Mouse (Mus musculus) kidney, adult 8-10 months (tissue): ENCODE data around the gene Gm11084.
"Not testable (repeated sequence)": the region's sequence is repeated elsewhere in the genome, so short reads cannot be mapped to it uniquely, and the experiment has no call there.

Experiments used
- DNase-seq, 2 experiments: peaks; one replicate each; pipeline ENCODE4 v3.0.0; 2022

Gene Gm11084

GRCm38 (mm10) chr2:72992497-72992896 lies 6.0 kb upstream of the Gm11084 start:
- no peak for DNase-seq

- DNase-seq, result not testable (repeated sequence)
Observed at GRCm38 (mm10) chr2:72988945-72989344, 2.4 kb upstream of the Gm11084 start.

- DNase-seq, result no peak
Observed at GRCm38 (mm10) chr2:72985516-72985915, 1.0 kb downstream of the Gm11084 start.

- no peak for DNase-seq
Observed at GRCm38 (mm10) chr2:72984806-72985205, 1.7 kb downstream of the Gm11084 start.

GRCm38 (mm10) chr2:72983211-72983610 lies 3.3 kb downstream of the Gm11084 start:
- DNase-seq, result no peak

GRCm38 (mm10) chr2:72982110-72982785 lies 4.3 kb downstream of the Gm11084 start:
- no peak for DNase-seq

GRCm38 (mm10) chr2:72981441-72982109 lies 4.9 kb downstream of the Gm11084 start:
- no peak for DNase-seq

- no peak for DNase-seq
Observed at GRCm38 (mm10) chr2:72981075-72981420, 5.5 kb downstream of the Gm11084 start.

- DNase-seq, result peak; percentile 97
Observed at GRCm38 (mm10) chr2:72980337-72981074, 6.0 kb downstream of the Gm11084 start, which contains the start of gene Sp3. Gene Sp3 (minus strand): TSS chr2:72980446.

GRCm38 (mm10) chr2:72979659-72980071 lies 6.9 kb downstream of the Gm11084 start:
- DNase-seq, result peak; percentile 76 to 81

GRCm38 (mm10) chr2:72978901-72979658 lies 7.4 kb downstream of the Gm11084 start:
- DNase-seq, result peak; percentile 90 to 91

GRCm38 (mm10) chr2:72978473-72978872 lies 8.0 kb downstream of the Gm11084 start:
- peak in 1 of 2 experiments; percentile 52 for DNase-seq

- DNase-seq, result no peak
Observed at GRCm38 (mm10) chr2:72977272-72977671, 9.2 kb downstream of the Gm11084 start.

GRCm38 (mm10) chr2:72976036-72976435 lies 10.5 kb downstream of the Gm11084 start:
- no peak for DNase-seq

- DNase-seq, result no peak
Observed at GRCm38 (mm10) chr2:72970831-72971230, 15.7 kb downstream of the Gm11084 start.

GRCm38 (mm10) chr2:72970302-72970701 lies 16.2 kb downstream of the Gm11084 start:
- no peak for DNase-seq

GRCm38 (mm10) chr2:72968536-72968935 lies 18.0 kb downstream of the Gm11084 start:
- DNase-seq, result peak in 1 of 2 experiments; percentile 51

- no peak for DNase-seq
Observed at GRCm38 (mm10) chr2:72965450-72965849, 21.1 kb downstream of the Gm11084 start.

- no peak for DNase-seq
Observed at GRCm38 (mm10) chr2:72956415-72956814, 30.1 kb downstream of the Gm11084 start.

- DNase-seq, result no peak
Observed at GRCm38 (mm10) chr2:72952979-72953378, 33.5 kb downstream of the Gm11084 start.

GRCm38 (mm10) chr2:72935937-72936336 lies 50.6 kb downstream of the Gm11084 start:
- DNase-seq, result no peak

GRCm38 (mm10) chr2:72932186-72932585 lies 54.3 kb downstream of the Gm11084 start:
- DNase-seq, result no peak

- no peak for DNase-seq
Observed at GRCm38 (mm10) chr2:72924981-72925380, 61.5 kb downstream of the Gm11084 start.
